Mouse (Mus musculus) granulocyte monocyte progenitor cell, adult 5-6 weeks (primary cell): ENCODE results near the gene Herc6. TPM values are rescaled to one million over a fixed set of nuclear protein-coding genes. Genes with fewer than 3 reads are reported as not detected.
"Not testable (repeated sequence)": the region's sequence is repeated elsewhere in the genome, so short reads cannot be mapped to it uniquely, and the experiment has no call there.

Source experiments
- ATAC-seq: replicated peaks from 2 replicates; pipeline ENCODE4 v1.8.0; 2016; ENCODE audit warnings: mild to moderate bottlenecking, moderate TSS enrichment, inconsistent platforms; ENCODE audit not compliant: poor library complexity, severe bottlenecking
- total RNA-seq, 2 experiments: library from RNA; stranded (forward) in 1 of 2; stranded (reverse) in 1 of 2; fragments of 200-712, 200-1000 nt in 1 of 2; fragments of >200 nt in 1 of 2; fragmentation: Nextera tagmentation in 1 of 2; gene quantifications; 2 replicates each; pipeline ENCODE4 v1.2.3; 2014 to 2017

Gene Herc6
- total RNA-seq (2014; fragmentation: Nextera tagmentation) (16.1 and 22.0 TPM in 2 replicates), total RNA-seq (2017) (5.1 and 8.2 TPM in 2 replicates)

GRCm38 (mm10) chr6:57580881-57581548 lies at the start of gene Herc6:
Gene Herc6, plus strand, starts transcription at chr6:57581000.
- ATAC-seq = peak; percentile 98

- no peak for ATAC-seq
Observed at GRCm38 (mm10) chr6:57531011-57531410, 49.8 kb upstream of the Herc6 start.

DNA sequence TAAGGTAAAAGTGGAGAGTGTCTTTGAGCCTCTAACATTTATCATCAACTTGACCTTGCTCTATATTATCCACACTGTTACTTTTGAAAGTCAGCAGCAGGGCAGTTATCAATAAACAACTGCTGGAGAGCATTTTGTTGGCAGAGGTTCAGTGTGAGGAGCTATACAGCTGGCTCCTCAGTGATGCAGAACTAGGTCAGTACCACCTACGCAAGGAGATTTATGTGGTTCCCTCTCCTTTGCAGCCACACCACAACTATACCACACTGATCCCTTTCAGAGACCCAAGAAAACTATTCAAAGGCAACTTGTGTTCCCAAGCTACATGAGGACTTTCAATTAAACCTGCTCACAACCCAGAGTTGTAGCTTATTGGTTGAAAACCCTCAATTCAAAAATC lies 49.4 kb upstream of the Herc6 start:
- no peak for ATAC-seq

DNA sequence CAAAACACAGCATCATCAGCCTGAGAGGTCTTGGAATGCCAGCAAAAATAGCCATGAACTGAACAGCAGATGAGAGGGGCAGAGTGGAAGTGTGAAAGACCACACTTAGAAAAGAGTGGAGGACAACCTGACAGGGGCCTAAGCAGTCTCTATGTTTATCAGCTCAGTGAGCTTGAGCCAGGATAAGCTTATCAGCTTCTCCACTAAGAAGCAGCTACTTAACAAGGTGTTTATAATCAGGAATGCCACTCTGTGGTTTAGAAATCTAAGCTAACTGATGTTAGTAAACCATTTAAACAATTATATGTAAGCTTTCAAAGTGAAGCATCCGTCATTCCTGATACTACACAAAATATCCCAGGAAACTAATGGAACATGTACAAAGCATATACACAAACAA lies 48.8 kb upstream of the Herc6 start:
- ATAC-seq = no peak

DNA sequence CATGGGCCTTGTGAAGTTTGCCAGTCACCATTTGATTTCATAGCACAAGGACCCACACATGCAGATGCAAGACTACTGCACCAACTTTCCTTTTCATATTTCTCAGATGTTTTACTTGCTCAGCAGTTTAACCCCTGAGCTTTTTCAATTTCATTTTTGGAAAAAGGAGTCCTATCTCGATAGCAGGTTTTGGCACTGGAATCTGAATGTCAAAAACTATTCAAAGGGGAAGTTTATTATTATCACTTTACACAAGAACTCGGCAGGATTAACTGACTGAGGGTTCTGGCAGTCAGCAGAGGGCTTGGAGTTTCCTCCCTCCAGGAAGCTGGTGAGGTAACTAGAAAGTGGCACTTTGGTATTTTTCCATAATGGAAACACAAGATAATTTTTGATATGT lies 47.4 kb upstream of the Herc6 start:
- no peak for ATAC-seq

GRCm38 (mm10) chr6:57534231-57534610 lies 46.6 kb upstream of the Herc6 start:
- peak; percentile 13; the same call in 1 of the 2 replicates for ATAC-seq

DNA sequence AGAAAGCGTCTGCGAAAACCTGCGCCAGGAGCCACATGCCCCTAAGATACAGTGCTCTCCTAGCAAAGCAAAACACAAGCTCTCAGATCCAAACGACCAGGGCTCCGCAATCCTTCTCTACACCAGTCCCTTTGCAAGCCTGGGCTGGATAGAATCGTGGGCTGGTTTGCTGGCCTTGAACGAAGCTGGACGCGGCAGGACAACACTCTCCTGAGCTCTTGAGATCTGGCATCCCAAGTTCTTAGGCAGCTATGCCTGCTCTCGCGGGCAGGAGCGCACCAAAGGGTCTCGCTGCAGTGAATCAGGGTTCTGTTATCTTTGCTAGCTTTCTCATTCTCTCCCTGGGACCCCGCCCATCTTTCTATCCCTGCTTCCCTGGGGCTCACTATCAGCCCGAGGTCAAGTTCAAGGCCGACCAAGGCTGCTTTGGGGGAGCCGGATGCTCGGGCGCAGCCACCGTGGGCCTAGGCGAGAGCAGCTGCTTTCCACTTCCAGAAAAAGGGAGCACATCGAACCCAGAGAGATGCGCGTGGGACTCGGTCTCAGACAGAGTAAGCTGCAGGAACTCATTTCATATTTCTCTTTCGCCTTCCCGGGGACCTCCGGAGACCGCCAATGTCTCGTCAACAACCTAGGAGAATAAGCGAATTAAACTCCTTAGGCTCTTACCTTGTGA lies 46.1 kb upstream of the Herc6 start:
- peak; percentile 17 for ATAC-seq

DNA sequence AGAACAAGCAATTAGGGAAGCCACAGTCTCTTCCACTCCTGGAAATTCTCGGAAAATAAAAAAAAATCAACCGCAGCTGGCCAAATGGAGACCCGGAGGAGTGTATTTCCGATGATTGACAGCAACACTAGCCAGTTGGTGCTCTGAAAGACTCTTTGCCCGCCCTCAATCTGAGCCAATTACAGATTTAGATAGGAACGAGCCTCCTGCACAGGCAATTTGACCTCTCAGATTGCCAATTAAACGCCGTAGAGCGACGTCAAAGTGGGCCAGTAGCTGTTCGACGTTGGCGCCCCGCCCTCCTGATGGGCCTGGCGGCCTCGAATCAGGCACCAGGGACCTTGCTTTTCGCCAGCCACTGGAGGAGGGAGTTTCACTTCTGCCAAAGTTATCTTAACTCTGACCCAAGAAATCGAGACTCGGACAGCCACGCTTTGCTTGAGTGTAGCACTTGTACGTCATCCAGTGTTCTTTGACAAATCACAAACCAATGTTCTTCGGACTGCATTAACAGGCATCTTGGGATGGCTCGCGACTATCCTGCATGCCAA lies 45.3 kb upstream of the Herc6 start, which contains the start of gene Ppm1k:
Gene Ppm1k, minus strand, starts transcription at position 83 of the 551 bp plus-strand sequence.
- peak; percentile 90 for ATAC-seq

DNA sequence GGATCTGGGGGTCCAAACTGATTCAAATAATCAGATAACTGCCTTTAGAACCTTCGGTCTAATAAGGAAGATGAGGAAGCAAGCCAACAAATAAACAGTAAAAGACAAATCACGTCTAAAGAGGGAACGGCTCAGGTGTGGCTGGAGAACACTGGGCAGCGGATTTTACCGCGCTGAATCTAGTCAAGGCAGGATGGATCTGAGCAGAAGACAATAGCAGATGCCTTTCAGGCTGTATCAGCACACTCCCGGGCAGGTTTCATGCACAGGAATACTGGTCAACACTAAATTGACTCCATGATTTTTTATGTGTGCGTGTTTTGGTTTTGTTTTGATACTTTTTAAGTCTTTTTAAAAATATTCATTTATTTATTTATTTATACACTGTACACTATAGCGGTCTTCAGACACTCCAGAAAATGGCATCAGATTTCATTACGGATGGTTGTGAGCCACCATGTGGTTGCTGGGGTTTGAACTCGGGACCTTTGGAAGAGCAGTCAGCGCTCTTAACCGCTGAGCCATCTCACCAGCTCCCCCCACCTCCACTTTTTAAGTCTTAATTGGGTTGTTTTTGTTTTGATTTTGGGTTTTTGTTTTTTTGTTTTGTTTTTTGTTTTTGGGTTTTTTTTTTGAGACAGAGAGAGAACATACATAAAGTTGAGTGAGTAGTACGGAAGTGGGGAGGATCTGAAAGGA lies 44.7 kb upstream of the Herc6 start:
- peak; percentile 6 for ATAC-seq

DNA sequence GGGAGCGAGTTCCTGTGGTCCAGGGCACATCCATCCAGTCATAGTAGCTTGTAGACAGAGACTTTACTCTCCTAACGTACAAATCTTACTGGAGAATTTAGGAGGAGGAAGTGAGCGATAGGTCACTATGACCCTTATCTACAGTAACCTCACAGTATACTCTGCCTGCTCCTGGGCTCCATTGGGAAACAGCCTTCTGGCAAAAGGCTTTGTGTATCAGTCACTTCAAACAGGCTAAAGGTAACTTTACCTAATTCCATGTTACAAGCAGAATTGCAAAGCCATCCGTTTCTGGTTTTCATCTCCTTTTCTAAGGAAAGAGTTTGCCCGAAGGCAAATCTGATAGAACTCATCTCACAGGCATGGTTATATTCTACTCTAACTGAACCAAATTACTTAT lies 42.9 kb upstream of the Herc6 start:
- ATAC-seq = no peak

- ATAC-seq = no peak
Observed at GRCm38 (mm10) chr6:57540950-57541498, 39.8 kb upstream of the Herc6 start.

GRCm38 (mm10) chr6:57541737-57542335 lies 39.0 kb upstream of the Herc6 start:
- peak; percentile 88 for ATAC-seq

- not testable (repeated sequence) for ATAC-seq
Observed at GRCm38 (mm10) chr6:57543591-57543990, 37.2 kb upstream of the Herc6 start.

DNA sequence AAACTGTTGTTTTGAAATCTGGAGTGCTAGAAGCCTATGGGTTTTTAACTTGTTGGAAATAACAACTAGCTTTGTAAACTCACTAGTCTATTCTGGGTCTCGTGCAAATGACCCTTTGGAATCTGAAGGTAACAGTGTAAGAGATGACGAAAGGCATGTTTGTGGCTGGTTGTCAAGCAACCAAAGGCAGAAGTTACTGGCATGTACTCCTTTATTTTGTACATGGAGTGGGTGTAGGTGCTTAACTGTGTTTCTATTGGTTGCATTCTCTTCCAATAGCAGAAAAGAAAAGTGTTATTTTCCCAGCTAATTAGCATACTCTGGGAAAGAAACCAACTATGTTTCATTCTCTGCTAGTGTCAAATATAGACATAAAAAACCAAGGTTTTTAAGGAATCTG lies 35.9 kb upstream of the Herc6 start:
- ATAC-seq = no peak; the same call in 1 of the 2 replicates

- ATAC-seq = no peak
Observed at GRCm38 (mm10) chr6:57551211-57551796, 29.5 kb upstream of the Herc6 start.

- no peak for ATAC-seq
Observed at GRCm38 (mm10) chr6:57557796-57558317, 22.9 kb upstream of the Herc6 start.

DNA sequence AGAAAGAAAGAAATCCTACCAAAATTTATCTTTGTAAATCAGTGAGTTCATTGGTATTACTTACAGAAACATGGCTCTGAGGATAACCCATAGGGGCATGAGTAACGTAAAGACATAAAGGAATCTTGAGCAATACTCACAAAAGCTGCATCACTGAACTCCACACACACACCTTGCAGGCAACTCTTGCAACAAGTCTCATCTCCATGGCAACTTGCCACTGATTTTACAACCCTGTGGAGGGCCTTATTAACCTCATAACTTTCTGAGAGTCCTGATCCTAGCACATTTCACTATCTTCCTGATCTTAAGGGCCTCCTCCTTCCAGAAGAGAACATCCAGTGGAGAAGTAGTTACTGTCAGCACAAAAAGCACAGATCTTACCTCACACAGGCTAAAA lies 17.3 kb upstream of the Herc6 start:
- no peak for ATAC-seq

DNA sequence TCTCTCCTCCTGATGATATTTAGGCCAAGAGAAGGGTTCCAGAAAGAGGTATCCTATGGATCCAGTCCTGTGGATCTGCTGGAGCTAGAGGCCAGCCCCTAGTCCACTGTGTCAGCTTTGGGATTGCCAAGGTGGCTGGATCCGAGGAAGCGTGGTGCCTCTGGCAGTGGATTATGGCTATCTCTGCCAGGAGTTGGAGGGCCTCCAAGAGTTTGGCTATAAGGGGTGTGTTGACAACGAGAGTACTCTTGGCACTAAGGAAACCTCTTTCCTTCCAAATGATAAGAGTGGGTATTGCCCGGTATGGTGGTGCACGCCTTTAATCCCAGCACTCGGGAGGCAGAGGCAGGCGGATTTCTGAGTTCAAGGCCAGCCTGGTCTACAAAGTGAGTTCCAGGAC lies 15.3 kb upstream of the Herc6 start:
- ATAC-seq = no peak

DNA sequence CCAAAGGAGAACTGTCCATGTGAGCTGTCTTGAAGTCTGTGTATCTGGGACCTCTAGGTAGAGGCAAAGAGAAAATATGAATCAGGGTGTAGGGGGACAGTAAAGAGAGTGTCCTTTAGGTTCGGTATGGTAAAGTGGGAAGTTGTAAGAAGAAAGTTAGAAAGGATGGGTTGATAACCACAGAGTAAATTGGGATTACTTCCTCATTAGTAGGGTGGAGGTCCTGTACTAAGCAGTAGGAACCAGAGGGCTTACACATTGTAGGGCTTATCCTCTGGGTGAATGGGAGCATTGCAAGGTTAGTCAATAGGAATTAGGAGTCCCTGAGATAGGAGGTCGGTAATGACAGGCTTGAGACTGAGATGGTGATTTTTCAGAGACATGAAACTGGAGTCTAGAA lies 13.2 kb upstream of the Herc6 start:
- ATAC-seq = peak; percentile 70
